Comparison of ENCODE assay signal across 16 mouse cellular contexts in the genomic region with DNA sequence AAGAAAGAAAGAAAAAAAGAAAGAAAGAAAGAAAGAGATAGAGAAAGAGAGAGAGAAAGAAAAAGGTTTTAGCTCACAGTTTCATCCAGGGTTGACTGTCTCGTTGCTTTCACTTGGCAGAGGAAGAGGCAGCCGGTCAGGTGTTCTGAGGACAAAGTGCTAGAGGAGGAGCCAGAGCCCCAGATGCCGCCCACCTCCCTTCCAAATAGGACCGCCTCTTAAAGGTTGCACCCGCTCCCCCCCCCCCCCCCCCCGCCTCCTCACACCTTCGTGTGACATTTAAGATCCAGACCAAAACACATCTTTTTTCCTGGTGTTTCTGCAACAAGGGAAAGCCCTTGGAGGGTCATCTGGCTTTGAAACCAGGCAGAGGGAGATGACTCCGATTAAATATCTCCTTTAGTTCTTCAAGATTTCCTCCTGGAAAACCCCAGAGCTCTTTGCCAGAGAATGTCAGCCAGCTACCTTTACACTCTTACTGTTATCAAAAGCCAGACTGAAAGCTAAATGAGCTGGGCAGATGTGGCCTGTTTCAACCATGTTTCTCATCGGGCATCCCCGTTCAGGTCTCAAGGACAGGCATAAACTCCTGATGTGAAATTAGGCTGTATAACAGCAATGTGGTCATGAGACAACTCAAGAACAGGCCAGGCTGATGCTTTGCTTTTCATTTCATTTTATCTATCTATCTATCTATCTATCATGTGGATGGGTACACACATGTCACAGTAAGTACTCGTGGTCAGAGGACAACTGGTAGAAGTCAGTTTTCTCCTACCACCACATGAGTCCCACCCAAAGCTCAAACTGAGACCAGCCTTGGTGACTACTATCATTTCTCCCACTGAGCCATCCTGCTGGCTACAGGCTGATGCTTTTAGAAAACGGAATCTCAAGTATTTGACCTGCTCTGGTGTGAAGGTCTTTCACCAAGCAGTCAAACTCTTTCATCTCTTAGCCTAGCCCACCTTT. TPM values are rescaled to one million over a fixed set of nuclear protein-coding genes. Genes with fewer than 3 reads are reported as not detected.
DNase-seq lines count a peak whose midpoint lies in the region; ATAC-seq and TF ChIP-seq lines count a peak whose summit lies in the region.
"Had no signal": no experiment of that assay in that cellular context is flagged by ENCODE, and none has a peak within 500 bp of the region (broad histone marks: within the 10 kb centered on the region; RNA-seq: fewer than 3 reads in every experiment).

No protein-coding gene starts in this region.

- no peak for ATAC-seq in lung, embryonic 14.5 days (ENCODE audit: insufficient read depth)
- ATAC-seq in common myeloid progenitor, adult 5-6 weeks (replicated peaks; ENCODE audit: low read depth, poor library complexity, severe bottlenecking) = 0 out of 2 replicates have a peak, but pooled peaks have one; percentile 15
- 0 out of 2 replicates have a peak, but pooled peaks have one; percentile 21 for ATAC-seq in megakaryocyte, adult 5-6 weeks (ENCODE audit: poor library complexity, severe bottlenecking)
- no peak for ATAC-seq in monocyte, adult 5-6 weeks (replicated peaks; ENCODE audit: insufficient number of reproducible peaks, low FRiP score, low TSS enrichment, poor library complexity, severe bottlenecking)

- H3K4me2 ChIP-seq in lung, embryonic 14.5 days = no peak overlapping the region
- H3K4me2 ChIP-seq: kidney, embryonic 15.5 days; liver, embryonic 11.5 days; neural tube, embryonic 13.5 days had no signal

- 44% methylated on average over 12 of the region's 12 CpGs for WGBS in lung, embryonic 14.5 days

- H3K4me1 ChIP-seq in lung, embryonic 14.5 days (ENCODE audit: insufficient read depth) = no peaks in the 10 kb centered on the region; the same call in 1 of the 2 replicates

- H3K36me3 ChIP-seq in lung, embryonic 14.5 days (ENCODE audit: insufficient read depth) = no peaks in the 10 kb centered on the region
- H3K36me3 ChIP-seq: G1E; hindbrain, embryonic 10.5 days; kidney, embryonic 15.5 days; neural tube, embryonic 13.5 days had no signal

- H3K9ac ChIP-seq in lung, embryonic 14.5 days = no peak overlapping the region
- H3K9ac ChIP-seq: kidney, embryonic 15.5 days; neural tube, embryonic 13.5 days had no signal

- no peaks in the 10 kb centered on the region for H3K9me3 ChIP-seq in lung, embryonic 14.5 days (ENCODE audit: low read depth, low read length)
- H3K9me3 ChIP-seq: G1E; hindbrain, embryonic 10.5 days; kidney, embryonic 15.5 days; neural tube, embryonic 13.5 days had no signal

- no peak overlapping the region for H3K4me3 ChIP-seq in lung, embryonic 14.5 days (ENCODE audit: low read depth, low read length)
- H3K4me3 ChIP-seq: hindbrain, embryonic 10.5 days; kidney, embryonic 15.5 days; neural tube, embryonic 13.5 days had no signal

- no peak for TF ChIP-seq CTCF in lung, embryonic 14.5 days (IDR thresholded peaks at IDR 0.05; ENCODE audit: low read depth)

- DNase-seq in lung, embryonic 14.5 days = no peak
- no peak for DNase-seq in lung, postnatal 4 days
- peak; percentile 40 to 47 for DNase-seq in CD8-positive naive resting alpha-beta T cell, adult 2 months (ENCODE audit: low read depth in 2 of 2, low spot score in 2 of 2)
- no peak for DNase-seq in retina, postnatal 1 day
- DNase-seq: cerebellum, postnatal 36 days had no signal

- 0 out of 2 replicates have a peak overlapping the region, but pooled peaks have one; percentile 40 for H3K27ac ChIP-seq in lung, embryonic 14.5 days (ENCODE audit: low read depth)
- H3K27ac ChIP-seq: hindbrain, embryonic 10.5 days; kidney, embryonic 15.5 days; neural tube, embryonic 13.5 days had no signal

- H3K27me3 ChIP-seq in lung, embryonic 14.5 days (ENCODE audit: insufficient read depth, low read length) = no peaks in the 10 kb centered on the region
- H3K27me3 ChIP-seq: kidney, embryonic 15.5 days; neural tube, embryonic 13.5 days had no signal

RNA-seq across cellular contexts. Expression of a gene that starts 19.3 kb away (rescaled TPM):
- polyA plus RNA-seq in lung, embryonic 14.5 days (2014; fragmentation: Nextera tagmentation; extraction: Ambion mirVana) = not detected in 2 replicates
- not detected in 2 replicates for total RNA-seq in common myeloid progenitor, adult 5-6 weeks (2017)
- not detected in 2 replicates for total RNA-seq in megakaryocyte, adult 5-6 weeks (2015)
- not detected in 2 replicates for total RNA-seq in megakaryocyte, adult 5-6 weeks (2017)
- total RNA-seq in monocyte, adult 5-6 weeks (2017) = not detected in 3 replicates
- total RNA-seq: adrenal gland, adult 18-20 months; layer of hippocampus, postnatal 14 days; megakaryocyte-erythroid progenitor cell, adult 5-6 weeks had no signal
- polyA plus RNA-seq: G1E; hindbrain, embryonic 10.5 days; kidney, embryonic 15.5 days had no signal

Comparison
In these comparisons a context has a peak if more than half of its experiments do, and no peak if none do; other contexts are left out.
1. ATAC-seq: peak in common myeloid progenitor, adult 5-6 weeks (single experiment) and megakaryocyte, adult 5-6 weeks (single experiment); none in lung, embryonic 14.5 days (single experiment) and monocyte, adult 5-6 weeks (single experiment).
2. DNase-seq: peak in CD8-positive naive resting alpha-beta T cell, adult 2 months (2 of 2); none in lung, embryonic 14.5 days (single experiment), lung, postnatal 4 days (0 of 2) and retina, postnatal 1 day (single experiment).